In genomic region chr16:37916138-37916817, GRCm38 (mm10) we compare ENCODE assay signal across 8 mouse cellular contexts. TPM values are rescaled to one million over a fixed set of nuclear protein-coding genes. Genes with fewer than 3 reads are reported as not detected.
DNase-seq lines count a peak whose midpoint lies in the region; ATAC-seq and TF ChIP-seq lines count a peak whose summit lies in the region.

Gene Gpr156, plus strand, starts transcription at chr16:37916496.

- H3K9me3 ChIP-seq in embryonic facial prominence, embryonic 10.5 days, result no peaks in the 10 kb centered on the region
- no peaks in the 10 kb centered on the region for H3K9me3 ChIP-seq in heart, embryonic 10.5 days
- no peaks in the 10 kb centered on the region; the same call in 1 of the 2 replicates for H3K9me3 ChIP-seq in liver, postnatal 0 days (ENCODE audit: low read length)

- peak within 1 kb of the TSS; percentile 65 for H3K4me2 ChIP-seq in liver, postnatal 0 days (ENCODE audit: low read depth, low read length)

- no peak within 1 kb of the TSS for H3K9ac ChIP-seq in liver, postnatal 0 days (replicated peaks)

- H3K4me1 ChIP-seq in embryonic facial prominence, embryonic 10.5 days, result peaks cover 15% of the 10 kb centered on the region
- H3K4me1 ChIP-seq in heart, embryonic 10.5 days, result peaks cover 10% of the 10 kb centered on the region
- no peaks in the 10 kb centered on the region for H3K4me1 ChIP-seq in liver, postnatal 0 days (ENCODE audit: insufficient read depth)
- peaks cover 6% of the 10 kb centered on the region for H3K4me1 ChIP-seq in olfactory bulb, adult 2 months (ENCODE audit: control insufficient read depth, insufficient read depth, low read length)

- no peak for ATAC-seq in liver, postnatal 0 days

- H3K27me3 ChIP-seq in embryonic facial prominence, embryonic 10.5 days (replicated peaks; ENCODE audit: low read depth, poor library complexity, severe bottlenecking), result peaks cover 43% of the 10 kb centered on the region
- H3K27me3 ChIP-seq in heart, embryonic 10.5 days (ENCODE audit: insufficient read depth, poor library complexity, severe bottlenecking), result peaks cover 35% of the 10 kb centered on the region
- H3K27me3 ChIP-seq in liver, postnatal 0 days (ENCODE audit: insufficient read depth, low read length), result peaks cover 18% of the 10 kb centered on the region; the same call in 1 of the 2 replicates

- no peak for TF ChIP-seq EP300 in liver, postnatal 0 days (IDR thresholded peaks at IDR 0.05; ENCODE audit: low read depth)

- DNase-seq in spleen, adult 18-20 months, result peak; percentile 19 to 37
- no peak for DNase-seq in spleen, adult 12 weeks (ENCODE audit: low spot score)
- peak; percentile 77 for DNase-seq in embryonic facial prominence, embryonic 10.5 days (ENCODE audit: low spot score)
- DNase-seq in heart, embryonic 10.5 days (ENCODE audit: low spot score), result peak; percentile 82
- DNase-seq in kidney, postnatal 14 days, result peak; percentile 57
- peak; percentile 35 for DNase-seq in liver, postnatal 0 days
- peak; percentile 8 to 16 for DNase-seq in urinary bladder, postnatal 36 days (ENCODE audit: low spot score in 2 of 2)

- no peaks in the 10 kb centered on the region for H3K36me3 ChIP-seq in embryonic facial prominence, embryonic 10.5 days (replicated peaks)
- H3K36me3 ChIP-seq in heart, embryonic 10.5 days, result no peaks in the 10 kb centered on the region
- no peaks in the 10 kb centered on the region for H3K36me3 ChIP-seq in liver, postnatal 0 days (replicated peaks; ENCODE audit: insufficient read depth, low read length)

- H3K4me3 ChIP-seq in embryonic facial prominence, embryonic 10.5 days, result peak within 1 kb of the TSS; percentile 62
- H3K4me3 ChIP-seq in heart, embryonic 10.5 days, result peak within 1 kb of the TSS; percentile 65
- H3K4me3 ChIP-seq in liver, postnatal 0 days (ENCODE audit: low read depth, low read length), result peak within 1 kb of the TSS; percentile 39
- H3K4me3 ChIP-seq in olfactory bulb, adult 2 months (ENCODE audit: insufficient read depth, low read depth, low read length), result peak within 1 kb of the TSS; percentile 54

- WGBS in embryonic facial prominence, embryonic 10.5 days, result 2% methylated on average over 53 of the region's 53 CpGs
- 3% methylated on average over 52 of the region's 53 CpGs for WGBS in heart, embryonic 10.5 days
- WGBS in liver, postnatal 0 days (ENCODE audit: insufficient replicate concordance), result 5% methylated on average over 49 of the region's 53 CpGs
- 3% methylated on average over 53 of the region's 53 CpGs for WGBS in olfactory bulb, adult 2 months

- TF ChIP-seq POLR2A in olfactory bulb, adult 2 months (IDR thresholded peaks at IDR 0.05; ENCODE audit: insufficient read depth, low read depth, low read length), result no peak

- TF ChIP-seq CTCF in liver, postnatal 0 days (IDR thresholded peaks at IDR 0.05; ENCODE audit: low read depth), result no peak
- no peak for TF ChIP-seq CTCF in olfactory bulb, adult 2 months (IDR thresholded peaks at IDR 0.05; ENCODE audit: insufficient read depth, low read depth, low read length)

- peak within 1 kb of the TSS; percentile 63 for H3K27ac ChIP-seq in embryonic facial prominence, embryonic 10.5 days (replicated peaks)
- H3K27ac ChIP-seq in heart, embryonic 10.5 days, result peak within 1 kb of the TSS; percentile 75
- no peak within 1 kb of the TSS for H3K27ac ChIP-seq in liver, postnatal 0 days (ENCODE audit: low read depth)
- no peak within 1 kb of the TSS for H3K27ac ChIP-seq in olfactory bulb, adult 2 months (ENCODE audit: insufficient read depth, low read depth, low read length)

RNA-seq across cellular contexts. Expression of gene Gpr156, which starts in this region (rescaled TPM):
- polyA plus RNA-seq in embryonic facial prominence, embryonic 10.5 days (2016; fragmentation: Nextera tagmentation; extraction: Ambion mirVana), result 0.99 and 1.2 TPM in 2 replicates
- 0.40 and 0.67 TPM in 2 replicates for polyA plus RNA-seq in heart, embryonic 10.5 days (2016; fragmentation: Nextera tagmentation; extraction: Ambion mirVana)
- 0.02 TPM in 1 of 2 replicates, not detected in the other for polyA plus RNA-seq in liver, postnatal 0 days (2015; fragmentation: Nextera tagmentation; extraction: Ambion mirVana)
- not detected in 2 replicates for polyA plus RNA-seq in olfactory bulb, adult 2 months (2012; ENCODE audit: insufficient read depth, insufficient read length, low replicate concordance, missing spikeins)

Comparison
In these comparisons a context has a peak if more than half of its experiments do, and no peak if none do; other contexts are left out.
1. Peak in DNase-seq, H3K4me3 ChIP-seq and H3K27ac ChIP-seq in heart, embryonic 10.5 days; RNA of the gene not detected or under 1 TPM.
2. Peak in DNase-seq, H3K4me3 ChIP-seq and H3K4me2 ChIP-seq in liver, postnatal 0 days; RNA of the gene not detected or under 1 TPM.